Mouse (Mus musculus) activated CD4-positive, CD25-positive, alpha-beta regulatory T cell, adult 9 weeks (primary cell): Measurements from ENCODE around the gene Tjp2. TPM values are rescaled to one million over a fixed set of nuclear protein-coding genes. Genes with fewer than 3 reads are reported as not detected.

Experiments used
- polyA plus RNA-seq: library from polyadenylated mRNA; unstranded; fragments of 100-300 nt; shearing (Covaris generic); gene quantifications from one replicate; pipeline ENCODE4 v1.2.1, GENCODE M21; 2017

The Tjp2 gene
- 14.4 TPM for polyA plus RNA-seq

DNA sequence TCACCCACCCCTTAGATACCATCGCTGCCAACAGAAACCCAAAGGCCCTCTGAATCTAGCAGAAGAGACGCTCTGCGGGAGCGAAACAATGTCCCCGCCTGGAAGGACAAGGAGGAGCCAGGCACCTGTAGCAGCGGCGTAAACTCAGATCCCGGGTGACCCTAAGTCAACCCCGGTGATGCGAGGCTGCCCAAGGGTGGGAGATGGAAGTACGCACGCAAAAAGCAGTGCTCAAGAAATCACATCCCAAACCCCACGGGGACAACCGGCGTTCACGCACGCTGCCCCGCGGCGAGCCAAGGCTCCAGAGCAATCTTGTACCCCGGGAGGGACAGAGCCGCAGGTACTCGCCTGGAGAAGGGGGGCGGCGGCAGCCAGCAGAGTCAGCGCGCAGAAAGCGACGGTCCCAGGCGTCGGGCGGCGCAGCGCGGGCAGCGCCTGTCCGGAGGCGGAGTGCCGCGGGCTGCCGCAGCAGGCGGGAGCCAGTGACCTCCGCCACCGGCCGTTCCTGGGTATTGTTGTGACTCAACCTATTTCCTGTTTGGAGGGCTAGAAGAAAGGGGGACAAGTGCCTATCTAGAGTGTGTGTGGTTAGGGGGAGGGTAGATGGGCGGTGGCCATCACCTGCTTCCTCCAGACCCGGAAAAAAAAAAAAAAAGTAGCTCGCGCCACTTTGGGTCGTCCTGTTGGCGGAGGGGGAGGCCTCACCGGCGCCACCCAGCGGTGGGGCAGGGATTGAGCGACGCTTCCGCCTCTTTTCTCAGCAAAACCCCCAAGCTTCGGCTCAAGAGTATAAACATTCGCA lies at the start of gene Tjp2:
Gene Tjp2 (minus strand): TSS at position 531 of the 805 bp plus-strand sequence.

Other genes starting within 250 kb of the Tjp2 start
- not detected for gene Fam189a2, start 194.0 kb downstream of the Tjp2 start, polyA plus RNA-seq
- gene Fxn, start 55.6 kb upstream of the Tjp2 start, polyA plus RNA-seq: 17.2 TPM